Mouse (Mus musculus) hindbrain, embryonic 16.5 days (tissue): ENCODE results near the gene Ppp1r12a. TPM values are rescaled to one million over a fixed set of nuclear protein-coding genes. Genes with fewer than 3 reads are reported as not detected.

ENCODE experiments used
- ATAC-seq: fragments of 200-750 bp; cut with Nextera tagmentation; 2 replicates; pipeline ENCODE4 v1.8.0; 2017; ENCODE audit warnings: moderate TSS enrichment, moderate library complexity
- H3K27ac ChIP-seq: fragments of 300-500 bp; sonication (generic); 2 replicates; pipeline ENCODE4 v1.5.1; 2014; ENCODE audit warnings: low read depth, mild to moderate bottlenecking, control low read depth, low read length, moderate library complexity
- H3K27me3 ChIP-seq: fragments of 300-500 bp; sonication (generic); replicated peaks from 2 replicates; pipeline ENCODE4 v1.6.1; 2014; ENCODE audit warnings: low read length; ENCODE audit not compliant: control insufficient read depth, insufficient read depth
- H3K36me3 ChIP-seq: fragments of 300-500 bp; sonication (generic); 2 replicates; pipeline ENCODE4 v1.6.1; 2014; ENCODE audit warnings: mild to moderate bottlenecking, low read length, moderate library complexity, mixed read lengths; ENCODE audit not compliant: control insufficient read depth, insufficient read depth
- H3K4me1 ChIP-seq: fragments of 300-500 bp; sonication (generic); 2 replicates; pipeline ENCODE4 v1.6.1; 2014; ENCODE audit warnings: low read depth, low read length; ENCODE audit not compliant: control insufficient read depth, insufficient read depth
- H3K4me2 ChIP-seq: fragments of 300-500 bp; sonication (generic); 2 replicates; pipeline ENCODE4 v1.6.1; 2014; ENCODE audit warnings: mild to moderate bottlenecking, low read length, control low read depth, moderate library complexity
- H3K4me3 ChIP-seq: fragments of 300-500 bp; sonication (generic); 2 replicates; pipeline ENCODE4 v1.5.1; 2014; ENCODE audit warnings: mild to moderate bottlenecking, low read length, control low read depth, moderate library complexity
- H3K9ac ChIP-seq: fragments of 300-500 bp; sonication (generic); 2 replicates; pipeline ENCODE4 v1.6.1; 2014; ENCODE audit warnings: low read depth, mild to moderate bottlenecking, control low read depth, low read length, moderate library complexity
- H3K9me3 ChIP-seq: fragments of 300-500 bp; sonication (generic); 2 replicates; pipeline ENCODE4 v1.6.1; 2014; ENCODE audit warnings: mild to moderate bottlenecking, low read length, moderate library complexity; ENCODE audit not compliant: control insufficient read depth
- WGBS: fragments of 180-500 bp; shearing (Covaris S2); extraction: QIAGEN DNeasy Blood & Tissue Kit; methylation state at CpG from one replicate; pipeline ENCODE4 v1.1.7; 2014; 5-methylcytosine and 5-hydroxymethylcytosine counted together
- polyA plus RNA-seq: library from polyadenylated mRNA; unstranded; fragments of >200 nt; fragmentation: Nextera tagmentation; extraction: Ambion mirVana; gene quantifications from 2 replicates; pipeline ENCODE4 v1.2.1, GENCODE M21; 2015

Gene Ppp1r12a
- polyA plus RNA-seq, 1 experiment from 2014 or later: 62.5 TPM

GRCm38 (mm10) chr10:108298841-108299545 lies 137.0 kb downstream of the Ppp1r12a start:
- Histone ChIP-seq H3K27ac (no peak overlapping the region), H3K9ac (no peak overlapping the region), H3K4me1 (no peaks in the 10 kb centered on the region), H3K9me3 (no peaks in the 10 kb centered on the region), H3K4me3 (no peak overlapping the region), H3K4me2 (no peak overlapping the region), H3K36me3 (no peaks in the 10 kb centered on the region), H3K27me3 (no peaks in the 10 kb centered on the region)
- ATAC-seq: no peak
- WGBS: 81% methylated on average over 16 of the region's 17 CpGs

- H3K9me3 ChIP-seq: no peaks in the 10 kb centered on the region
- H3K4me3 ChIP-seq: no peak overlapping the region
- 77% methylated on average over 11 of the region's 11 CpGs for WGBS
- H3K4me2 ChIP-seq: no peak overlapping the region
- H3K4me1 ChIP-seq: no peaks in the 10 kb centered on the region
- no peaks in the 10 kb centered on the region for H3K27me3 ChIP-seq
- H3K27ac ChIP-seq: no peak overlapping the region
- no peak overlapping the region for H3K9ac ChIP-seq
- no peak for ATAC-seq
- H3K36me3 ChIP-seq: no peaks in the 10 kb centered on the region
Observed at GRCm38 (mm10) chr10:108299828-108300227, 137.8 kb downstream of the Ppp1r12a start.

GRCm38 (mm10) chr10:108300843-108301242 lies 138.8 kb downstream of the Ppp1r12a start:
- no peaks in the 10 kb centered on the region for H3K36me3 ChIP-seq
- ATAC-seq: peak; percentile 74
- peak overlapping the region; percentile 51 for H3K4me2 ChIP-seq
- 11% methylated on average over 19 of the region's 19 CpGs for WGBS
- H3K4me1 ChIP-seq: no peaks in the 10 kb centered on the region
- no peak overlapping the region for H3K9ac ChIP-seq
- no peaks in the 10 kb centered on the region for H3K9me3 ChIP-seq
- H3K27me3 ChIP-seq: no peaks in the 10 kb centered on the region
- H3K27ac ChIP-seq: no peak overlapping the region
- H3K4me3 ChIP-seq: peak overlapping the region; percentile 17; the same call in 1 of the 2 replicates

GRCm38 (mm10) chr10:108307772-108308171 lies 145.8 kb downstream of the Ppp1r12a start:
- Histone ChIP-seq H3K9ac (no peak overlapping the region), H3K4me2 (no peak overlapping the region; the same call in 1 of the 2 replicates), H3K9me3 (no peaks in the 10 kb centered on the region), H3K27me3 (no peaks in the 10 kb centered on the region), H3K4me3 (no peak overlapping the region), H3K4me1 (no peaks in the 10 kb centered on the region), H3K36me3 (no peaks in the 10 kb centered on the region), H3K27ac (no peak overlapping the region)
- 66% methylated on average over 11 of the region's 11 CpGs for WGBS
- ATAC-seq: 0 out of 2 replicates have a peak, but pooled peaks have one; percentile 34

GRCm38 (mm10) chr10:108310195-108310594 lies 148.2 kb downstream of the Ppp1r12a start:
- no peak for ATAC-seq
- Histone ChIP-seq H3K9ac (no peak overlapping the region), H3K4me2 (no peak overlapping the region), H3K4me1 (no peaks in the 10 kb centered on the region), H3K27me3 (no peaks in the 10 kb centered on the region), H3K27ac (no peak overlapping the region), H3K9me3 (no peaks in the 10 kb centered on the region), H3K36me3 (no peaks in the 10 kb centered on the region), H3K4me3 (no peak overlapping the region)
- 89% methylated on average over 5 of the region's 5 CpGs for WGBS

GRCm38 (mm10) chr10:108311396-108311795 lies 149.4 kb downstream of the Ppp1r12a start:
- H3K4me3 ChIP-seq: no peak overlapping the region
- no peaks in the 10 kb centered on the region for H3K36me3 ChIP-seq
- no peak overlapping the region for H3K9ac ChIP-seq
- H3K27me3 ChIP-seq: no peaks in the 10 kb centered on the region
- H3K9me3 ChIP-seq: no peaks in the 10 kb centered on the region
- no peak overlapping the region for H3K27ac ChIP-seq
- no peak for ATAC-seq
- H3K4me2 ChIP-seq: no peak overlapping the region
- H3K4me1 ChIP-seq: no peaks in the 10 kb centered on the region
- 92% methylated on average over 3 of the region's 3 CpGs for WGBS

GRCm38 (mm10) chr10:108313845-108314244 lies 151.9 kb downstream of the Ppp1r12a start:
- Histone ChIP-seq H3K4me3 (no peak overlapping the region), H3K4me1 (no peaks in the 10 kb centered on the region), H3K9me3 (no peaks in the 10 kb centered on the region), H3K36me3 (no peaks in the 10 kb centered on the region), H3K27me3 (no peaks in the 10 kb centered on the region), H3K9ac (no peak overlapping the region), H3K27ac (no peak overlapping the region), H3K4me2 (no peak overlapping the region)
- WGBS: 44% methylated on average over 6 of the region's 6 CpGs
- ATAC-seq: no peak

GRCm38 (mm10) chr10:108314396-108314795 lies 152.4 kb downstream of the Ppp1r12a start:
- Histone ChIP-seq H3K9ac (no peak overlapping the region), H3K9me3 (no peaks in the 10 kb centered on the region), H3K27ac (no peak overlapping the region), H3K4me1 (no peaks in the 10 kb centered on the region), H3K4me3 (no peak overlapping the region), H3K27me3 (no peaks in the 10 kb centered on the region), H3K4me2 (no peak overlapping the region), H3K36me3 (no peaks in the 10 kb centered on the region)
- no peak for ATAC-seq
- 92% methylated on average over 8 of the region's 8 CpGs for WGBS

GRCm38 (mm10) chr10:108315236-108315635 lies 153.2 kb downstream of the Ppp1r12a start:
- ATAC-seq: no peak
- no peaks in the 10 kb centered on the region for H3K36me3 ChIP-seq
- no peak overlapping the region for H3K27ac ChIP-seq
- WGBS: 98% methylated on average over 7 of the region's 7 CpGs
- no peak overlapping the region for H3K4me3 ChIP-seq
- no peaks in the 10 kb centered on the region for H3K4me1 ChIP-seq
- H3K4me2 ChIP-seq: no peak overlapping the region
- no peaks in the 10 kb centered on the region for H3K9me3 ChIP-seq
- H3K27me3 ChIP-seq: no peaks in the 10 kb centered on the region
- no peak overlapping the region for H3K9ac ChIP-seq
